Mouse (Mus musculus): ENCODE data around the gene Gpcpd1. TPM values are rescaled to one million over a fixed set of nuclear protein-coding genes. Genes with fewer than 3 reads are reported as not detected.

The Gpcpd1 gene
- polyA plus RNA-seq, 1 experiment from 2014 or later: 12.6 TPM

GRCm38 (mm10) chr2:132517194-132517836 lies 70.2 kb downstream of the Gpcpd1 start:
- ChIA-PET CTCF (interaction anchor here (1.1 to 3.1 kb wide), 8 partner anchors 15 to 186 kb away, joined by 3 to 14 read pairs (median 6); no protein-coding TSS in a partner anchor), POLR2A (no interaction called here)
- in situ Hi-C loops (cut with MboI; ENCODE audit: low pct_unique_long_range_greater_than_20kb): loop anchor here (5.0 kb wide), 1 partner anchor 385 kb away; no protein-coding TSS in a partner anchor
- no peak for TF ChIP-seq CTCF (IDR thresholded peaks at IDR 0.05)
- no peaks in the 10 kb centered on the region for H3K27me3 ChIP-seq
- ATAC-seq (no peak), DNase-seq (ENCODE audit: low read depth, low spot score) (no peak)

- in situ Hi-C loops (cut with MboI; ENCODE audit: low pct_unique_long_range_greater_than_20kb): loop anchor here (5.0 kb wide), 1 partner anchor 386 kb away; no protein-coding TSS in a partner anchor
- ChIA-PET CTCF (interaction anchor here (0.8 to 3.1 kb wide), 19 partner anchors 10 to 390 kb away, joined by 3 to 14 read pairs (median 4); no protein-coding TSS in a partner anchor), POLR2A (no interaction called here)
- peaks cover 4% of the 10 kb centered on the region for H3K27me3 ChIP-seq
- peak; percentile 91 for TF ChIP-seq CTCF (IDR thresholded peaks at IDR 0.05)
- ATAC-seq (peak; percentile 52), DNase-seq (ENCODE audit: low read depth, low spot score) (peak; percentile 13)
Measured at GRCm38 (mm10) chr2:132516130-132517030, 71.1 kb downstream of the Gpcpd1 start.

- DNase-seq (ENCODE audit: low read depth, low spot score) (no peak), ATAC-seq (no peak)
- ChIA-PET CTCF (interaction anchor here (0.9 to 3.1 kb wide), 13 partner anchors 9 to 390 kb away, joined by 3 to 14 read pairs (median 4); no protein-coding TSS in a partner anchor), POLR2A (no interaction called here)
- in situ Hi-C loops (cut with MboI; ENCODE audit: low pct_unique_long_range_greater_than_20kb): loop anchor here (5.0 kb wide), 1 partner anchor 387 kb away; no protein-coding TSS in a partner anchor
- peaks cover 4% of the 10 kb centered on the region for H3K27me3 ChIP-seq
- no peak for TF ChIP-seq CTCF (IDR thresholded peaks at IDR 0.05)
Measured at GRCm38 (mm10) chr2:132515607-132516006, 71.9 kb downstream of the Gpcpd1 start.

- H3K27me3 ChIP-seq: peaks cover 4% of the 10 kb centered on the region
- TF ChIP-seq CTCF (IDR thresholded peaks at IDR 0.05): no peak
- CTCF ChIA-PET: interaction anchor here (1.2 to 3.1 kb wide), 3 partner anchors 184 to 197 kb away, joined by 3 to 14 read pairs (median 5); no protein-coding TSS in a partner anchor
- POLR2A ChIA-PET: no interaction called here
- no peak for ATAC-seq
- in situ Hi-C loops (cut with MboI; ENCODE audit: low pct_unique_long_range_greater_than_20kb): loop anchor here (5.0 kb wide), 1 partner anchor 387 kb away; no protein-coding TSS in a partner anchor
- no peak for DNase-seq (ENCODE audit: low read depth, low spot score)
Measured at GRCm38 (mm10) chr2:132515076-132515475, 72.5 kb downstream of the Gpcpd1 start.

- no peak for ATAC-seq
- CTCF ChIA-PET: interaction anchor here (3.1 kb wide), 1 partner anchor 185 kb away, joined by 14 read pairs; no protein-coding TSS in a partner anchor
Measured at GRCm38 (mm10) chr2:132514353-132514752, 73.2 kb downstream of the Gpcpd1 start.

GRCm38 (mm10) chr2:132513371-132514181 lies 74.0 kb downstream of the Gpcpd1 start:
- peaks cover 4% of the 10 kb centered on the region for H3K27me3 ChIP-seq
- in situ Hi-C loops (cut with MboI; ENCODE audit: low pct_unique_long_range_greater_than_20kb): no loop called here
- DNase-seq (ENCODE audit: low read depth, low spot score): no peak
- ATAC-seq: no peak
- ChIA-PET CTCF (no interaction called here), POLR2A (no interaction called here)
- TF ChIP-seq CTCF (IDR thresholded peaks at IDR 0.05): no peak

More at GRCm38 (mm10) chr2:132514353-132514752, 73.2 kb downstream of the Gpcpd1 start:
- in situ Hi-C loops (cut with MboI; ENCODE audit: low pct_unique_long_range_greater_than_20kb): no loop called here
- POLR2A ChIA-PET: interaction anchor here (0.6 kb wide), 1 partner anchor 26 kb away, joined by 3 read pairs; no protein-coding TSS in a partner anchor
- peaks cover 4% of the 10 kb centered on the region for H3K27me3 ChIP-seq
- TF ChIP-seq CTCF (IDR thresholded peaks at IDR 0.05): no peak
- DNase-seq (ENCODE audit: low read depth, low spot score): no peak

DNA sequence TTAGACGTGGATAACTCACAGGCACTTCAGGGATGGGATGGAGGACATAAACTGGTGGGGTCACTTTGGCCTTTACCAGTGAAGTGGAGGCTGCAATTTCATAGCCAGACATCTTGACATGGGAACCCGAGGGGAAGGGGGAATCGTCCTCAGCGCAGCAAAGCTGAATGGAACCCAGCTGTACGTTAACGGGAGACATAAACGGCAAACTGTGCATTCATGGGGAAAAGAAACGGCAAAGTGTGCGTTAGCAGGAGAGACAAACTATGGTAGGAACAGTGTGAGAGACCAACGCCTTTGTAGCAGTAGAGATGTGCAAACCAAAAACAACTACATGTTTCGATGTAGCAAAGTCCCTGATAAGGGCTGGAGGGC lies 74.6 kb downstream of the Gpcpd1 start:
- ATAC-seq: no peak
- in situ Hi-C loops (cut with MboI; ENCODE audit: low pct_unique_long_range_greater_than_20kb): no loop called here
- no peak for DNase-seq (ENCODE audit: low read depth, low spot score)
- CTCF ChIA-PET: no interaction called here
- no peak for TF ChIP-seq CTCF (IDR thresholded peaks at IDR 0.05)
- POLR2A ChIA-PET: no interaction called here
- peaks cover 4% of the 10 kb centered on the region for H3K27me3 ChIP-seq

- ChIA-PET POLR2A (no interaction called here), CTCF (no interaction called here)
- in situ Hi-C loops (cut with MboI; ENCODE audit: low pct_unique_long_range_greater_than_20kb): no loop called here
- DNase-seq (ENCODE audit: low read depth, low spot score) (no peak), ATAC-seq (no peak)
- no peak for TF ChIP-seq CTCF (IDR thresholded peaks at IDR 0.05)
- H3K27me3 ChIP-seq: peaks cover 4% of the 10 kb centered on the region
Measured at GRCm38 (mm10) chr2:132512051-132512976, 75.2 kb downstream of the Gpcpd1 start.
